Mouse (Mus musculus): ENCODE measurements at regions not wholly inside any gene's neighbourhood (a gene's known extent, or its start where the extent isn't known, plus 50 kb on each side); places are given as distances from the start of the nearest gene placed in this dataset.

DNA sequence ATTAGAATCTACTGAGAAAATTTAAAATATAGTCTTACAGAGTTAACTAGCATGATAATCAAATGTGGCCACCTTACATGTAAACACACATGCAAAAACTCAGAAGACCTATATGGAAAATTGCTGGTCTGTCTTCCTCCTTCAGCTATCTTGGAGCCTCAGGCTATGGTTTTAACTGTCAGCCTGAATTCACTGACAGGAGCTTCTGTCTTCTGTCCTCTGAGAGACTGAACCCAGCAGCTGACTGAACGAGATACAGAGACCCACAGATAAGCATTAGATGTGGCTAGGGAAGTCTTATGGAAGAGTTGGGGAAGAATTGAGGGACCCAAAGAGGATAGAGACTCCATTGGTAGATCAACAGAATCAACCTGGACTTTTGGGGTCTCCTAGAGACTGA is 360.0 kb upstream of the Meox2 start:
- no peak for DNase-seq (ENCODE audit: low spot score in 2 of 2)

DNA sequence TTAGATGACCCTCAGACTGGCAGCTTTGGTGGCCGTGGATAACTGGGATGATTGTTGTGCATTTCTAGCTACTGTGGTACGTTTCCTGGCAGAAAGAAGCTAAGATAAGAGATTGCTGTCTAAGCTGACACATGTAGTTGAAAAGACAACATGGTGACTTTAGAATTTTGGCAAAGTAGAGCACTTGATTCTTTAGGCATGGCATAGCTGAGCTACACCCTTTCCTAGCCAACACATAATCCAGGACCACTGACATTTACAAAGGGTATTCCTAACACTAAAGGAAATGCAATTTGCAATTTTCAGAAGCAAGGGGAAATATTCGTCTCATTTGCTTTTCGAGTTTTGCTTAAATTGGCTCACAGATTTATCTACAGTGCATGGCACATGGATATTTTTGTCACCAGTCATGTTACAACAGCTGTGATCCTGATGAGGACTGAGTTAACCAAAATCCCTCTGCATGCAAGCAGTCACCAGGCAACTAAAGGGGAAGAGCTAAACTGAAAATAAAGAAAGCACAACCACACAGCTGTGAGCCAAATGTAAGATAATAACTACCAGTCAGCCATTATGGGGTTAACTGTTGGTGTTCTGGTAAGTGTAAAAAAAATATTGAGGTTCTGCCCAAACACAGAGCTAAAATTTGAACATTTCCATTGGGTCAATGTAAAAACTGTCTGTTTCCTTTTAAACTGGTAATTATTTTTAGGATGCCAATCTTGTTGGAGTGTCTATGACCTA is 342.9 kb upstream of the Meox2 start:
- peak in 1 of 2 experiments; percentile 17 for DNase-seq (ENCODE audit: low spot score in 2 of 2)

DNA sequence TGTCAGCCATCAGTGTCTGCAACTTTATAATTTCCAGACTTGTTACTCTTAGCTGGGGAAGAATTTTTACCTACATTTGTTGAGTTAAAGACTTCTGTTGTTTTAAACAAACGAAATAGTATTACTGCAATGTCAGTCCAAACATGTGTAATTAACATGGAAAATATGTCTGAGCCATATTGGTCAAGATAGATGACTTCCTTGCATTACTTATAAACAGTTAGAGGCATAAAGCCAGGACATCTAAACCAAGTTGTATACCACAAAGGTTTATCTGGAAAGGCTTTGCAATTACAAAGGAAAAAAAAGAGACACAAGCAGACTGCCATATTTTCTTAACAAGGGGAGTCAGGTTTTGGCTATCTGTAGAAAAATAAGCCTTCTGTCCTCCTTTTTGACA is 342.2 kb upstream of the Meox2 start:
- DNase-seq (ENCODE audit: low spot score in 2 of 2) = no peak

GRCm38 (mm10) chr12:36780761-36781160 is 327.6 kb upstream of the Meox2 start:
- DNase-seq (ENCODE audit: low spot score in 2 of 2) = no peak

GRCm38 (mm10) chr12:36790866-36791265 is 317.5 kb upstream of the Meox2 start:
- no peak for DNase-seq (ENCODE audit: low spot score in 2 of 2)

GRCm38 (mm10) chr12:36791430-36791829 is 316.9 kb upstream of the Meox2 start:
- DNase-seq (ENCODE audit: low spot score in 2 of 2) = no peak

GRCm38 (mm10) chr12:36792205-36792604 is 316.1 kb upstream of the Meox2 start:
- no peak for DNase-seq (ENCODE audit: low spot score in 2 of 2)

DNA sequence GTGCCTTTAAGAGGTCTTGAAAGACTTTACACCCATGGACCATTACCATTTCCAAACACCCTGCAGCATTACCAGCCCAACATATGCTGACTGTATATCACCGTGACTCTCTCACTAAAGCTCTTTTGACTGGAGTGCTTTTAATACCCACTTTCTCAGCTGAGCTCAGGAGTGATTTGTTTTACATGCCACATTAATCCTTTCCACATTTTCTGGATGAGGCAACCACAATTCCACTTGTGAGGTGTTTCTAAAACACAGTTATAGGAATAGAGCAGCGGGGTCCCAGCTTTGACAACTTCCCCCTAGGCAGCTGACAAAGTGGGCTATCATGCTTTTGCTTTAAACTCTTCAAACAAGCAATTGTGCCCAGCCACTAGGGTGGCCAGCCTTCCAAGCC is 314.5 kb upstream of the Meox2 start:
- DNase-seq (ENCODE audit: low spot score in 2 of 2) = no peak

- DNase-seq (ENCODE audit: low spot score in 2 of 2) = no peak
Measured at GRCm38 (mm10) chr12:36796201-36796600, 312.1 kb upstream of the Meox2 start.

- DNase-seq (ENCODE audit: low spot score in 2 of 2) = no peak
Measured at GRCm38 (mm10) chr12:36817938-36818337, 290.4 kb upstream of the Meox2 start.

DNA sequence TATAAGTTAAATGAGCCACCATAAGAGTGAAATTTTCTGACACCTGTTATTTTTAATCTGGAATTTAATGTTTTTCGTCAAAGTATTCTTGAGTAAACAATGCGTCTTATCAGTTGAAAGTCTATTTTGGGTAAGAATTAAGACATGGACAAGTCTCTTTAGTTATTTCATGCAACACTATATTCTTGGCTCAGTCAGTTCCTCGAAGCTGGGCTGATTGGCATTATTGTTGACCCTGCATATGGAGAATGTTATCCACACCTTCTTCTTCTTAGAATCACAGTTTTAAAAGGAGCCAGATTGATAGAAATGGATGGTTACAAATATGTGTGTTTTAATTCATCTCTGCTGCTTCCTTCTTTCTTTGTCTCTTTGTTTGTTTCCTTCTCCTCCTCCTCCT is 289.5 kb upstream of the Meox2 start:
- no peak for DNase-seq (ENCODE audit: low spot score in 2 of 2)

DNA sequence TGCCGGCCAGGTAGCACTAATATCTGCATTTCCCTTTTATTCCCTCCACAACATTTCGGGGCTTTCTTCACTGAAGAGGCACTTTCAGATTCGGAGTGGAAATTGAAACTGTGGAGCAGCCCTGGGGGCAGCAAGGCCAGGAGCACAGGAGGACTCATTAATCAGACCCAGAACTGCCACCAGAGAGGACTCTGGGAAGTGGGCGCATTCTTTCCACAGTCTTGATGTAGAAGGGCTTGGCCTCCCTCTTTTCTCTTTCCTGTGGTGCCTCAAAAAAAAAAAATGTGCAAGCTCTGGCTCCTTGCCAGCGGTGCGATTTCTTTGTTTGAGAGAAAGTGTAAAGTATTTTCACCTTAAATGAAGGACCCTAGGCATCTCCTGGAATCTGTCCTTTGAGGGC is 281.6 kb upstream of the Meox2 start:
- no peak for DNase-seq (ENCODE audit: low spot score in 2 of 2)

DNA sequence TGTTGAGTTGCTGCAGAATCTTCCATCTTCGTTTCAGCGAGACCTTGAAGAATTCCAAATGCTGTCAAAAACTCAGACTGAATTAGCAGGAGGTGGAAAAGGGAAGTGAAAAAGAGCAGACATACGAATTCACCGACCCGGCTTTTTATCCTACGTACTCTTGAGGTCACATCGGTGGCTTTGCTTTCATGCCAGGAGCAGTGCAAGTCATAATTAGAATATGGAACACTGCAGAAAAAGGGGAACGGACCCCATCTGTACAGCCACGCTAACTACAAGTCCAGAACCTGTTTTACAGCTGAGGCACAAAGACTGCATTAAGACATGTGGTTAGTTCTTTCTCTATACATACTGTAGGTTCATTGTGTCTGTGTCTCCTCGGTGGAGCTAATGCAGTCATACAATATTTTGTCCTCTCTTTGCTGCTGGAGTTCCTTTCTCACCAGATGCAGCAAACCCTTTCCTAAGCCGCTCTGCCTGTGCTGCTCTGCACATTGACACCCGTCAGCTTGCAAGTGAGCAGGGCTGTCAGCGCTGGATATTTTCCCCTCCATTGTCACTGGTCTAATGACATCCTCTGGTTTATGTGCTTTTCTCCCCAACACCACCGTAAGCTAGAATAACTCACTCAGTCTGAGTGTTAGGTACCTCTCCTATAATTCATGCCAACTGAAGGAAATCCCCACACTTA is 276.9 kb upstream of the Meox2 start:
- no peak for DNase-seq (ENCODE audit: low spot score in 2 of 2)

GRCm38 (mm10) chr12:36842957-36843356 is 265.4 kb upstream of the Meox2 start:
- no peak for DNase-seq (ENCODE audit: low spot score in 2 of 2)

GRCm38 (mm10) chr12:36845130-36845529 is 263.2 kb upstream of the Meox2 start:
- DNase-seq (ENCODE audit: low spot score in 2 of 2) = no peak

DNA sequence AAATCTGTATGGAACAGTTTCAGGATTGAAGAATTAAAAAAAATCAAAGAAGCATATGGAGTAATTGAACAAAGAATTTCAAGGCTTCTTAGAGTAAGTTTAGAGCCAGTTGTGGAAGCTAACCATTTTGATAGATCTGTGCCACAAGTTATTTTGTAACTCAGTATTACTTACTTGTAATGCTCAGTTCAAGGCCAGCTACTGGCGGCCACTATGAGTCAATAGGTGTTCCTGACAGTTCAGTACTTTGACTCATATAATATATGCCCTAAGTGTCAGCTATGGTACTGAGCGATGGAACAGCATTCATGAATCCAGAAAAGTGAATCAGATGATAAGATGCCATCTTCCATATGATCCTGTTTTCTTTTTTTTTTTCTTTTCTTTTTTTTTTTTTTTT is 259.3 kb upstream of the Meox2 start:
- no peak for DNase-seq (ENCODE audit: low spot score in 2 of 2)

GRCm38 (mm10) chr12:36863113-36863512 is 245.2 kb upstream of the Meox2 start:
- DNase-seq (ENCODE audit: low spot score in 2 of 2) = no peak

DNA sequence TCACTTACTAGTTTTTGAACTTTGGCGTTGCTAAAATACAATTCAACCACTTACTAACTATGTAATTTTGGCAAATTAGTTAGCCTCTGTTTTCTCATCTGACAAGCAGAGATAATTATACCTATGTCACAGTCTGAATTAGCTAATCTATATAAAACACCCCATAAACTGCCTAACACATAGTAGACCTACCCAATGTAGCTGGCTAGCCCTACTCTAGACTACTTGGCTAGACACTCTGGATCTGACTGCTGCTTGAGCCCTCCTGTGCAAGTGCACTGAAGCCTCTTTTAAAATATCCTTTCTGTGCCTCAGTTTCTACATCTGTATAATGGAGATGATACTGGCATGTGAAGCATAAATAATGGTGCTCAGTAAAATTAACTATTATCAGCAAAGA is 227.6 kb upstream of the Meox2 start:
- no peak for DNase-seq (ENCODE audit: low spot score in 2 of 2)

DNA sequence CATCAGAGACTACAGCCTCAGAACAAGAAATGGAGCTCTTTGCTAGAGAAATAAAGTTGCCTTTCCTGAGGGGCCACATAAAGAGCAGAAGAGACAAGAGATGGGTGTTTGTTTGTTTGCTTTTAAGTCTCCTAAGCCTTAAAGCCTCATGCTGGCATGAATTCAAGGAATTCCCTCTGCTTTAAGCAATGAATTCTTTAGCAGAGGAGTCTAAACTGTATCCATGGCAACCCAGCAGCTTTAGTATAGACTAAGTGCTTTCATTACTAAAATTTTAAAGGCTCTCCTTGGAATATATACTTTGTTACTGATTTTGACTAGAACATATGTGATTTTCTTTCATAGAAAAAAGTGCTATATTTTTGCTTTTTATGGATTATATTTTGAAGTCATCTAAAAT is 195.0 kb upstream of the Meox2 start:
- DNase-seq (ENCODE audit: low spot score in 2 of 2) = peak in 1 of 2 experiments; percentile 5

- DNase-seq (ENCODE audit: low spot score in 2 of 2) = no peak
Measured at GRCm38 (mm10) chr12:36917576-36918106, 190.7 kb upstream of the Meox2 start.

DNA sequence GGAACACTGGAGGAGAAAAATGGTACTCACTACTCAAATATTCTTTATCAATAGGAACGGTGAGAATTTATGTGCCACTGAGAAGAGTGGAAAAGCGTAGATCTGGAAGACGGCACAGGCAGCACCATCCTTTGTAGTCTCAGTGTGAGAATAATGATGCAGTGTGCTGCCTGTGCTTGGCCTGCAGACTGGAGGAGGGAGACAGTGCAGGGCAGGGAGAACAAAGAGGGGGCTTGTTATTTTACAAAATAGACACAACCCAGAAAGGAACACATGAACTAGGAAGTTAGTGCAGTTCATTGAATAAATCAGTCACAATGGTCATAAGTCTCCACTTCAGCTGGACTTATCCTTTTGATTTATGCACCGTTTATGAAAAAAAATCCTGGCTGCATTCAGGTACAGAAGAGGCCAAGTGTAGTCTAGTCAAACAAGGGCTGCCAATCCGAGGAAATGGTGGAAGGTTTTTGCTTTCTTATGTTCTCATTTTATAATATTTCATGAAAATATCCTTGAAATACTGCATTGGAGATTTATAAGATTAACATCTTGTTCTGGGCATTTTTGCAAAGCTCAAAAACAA is 190.0 kb upstream of the Meox2 start:
- no peak for DNase-seq (ENCODE audit: low spot score in 2 of 2)

GRCm38 (mm10) chr12:36923558-36923957 is 184.8 kb upstream of the Meox2 start:
- no peak for DNase-seq (ENCODE audit: low spot score in 2 of 2)

- no peak for DNase-seq (ENCODE audit: low spot score in 2 of 2)
Measured at GRCm38 (mm10) chr12:36926225-36926624, 182.1 kb upstream of the Meox2 start.
